Mouse (Mus musculus) liver, postnatal 0 days (tissue): Measurements from ENCODE around the gene Hao1.

Experiments used
- CTCF ChIP-seq: sonication (generic); IDR thresholded peaks from 2 replicates; pipeline ENCODE4 v1.5.1; 2016; ENCODE audit warnings: antibody characterized with exemption, low read depth
- EP300 ChIP-seq: IDR thresholded peaks from 2 replicates; pipeline ENCODE4 v1.6.1; 2016; ENCODE audit warnings: antibody characterized with exemption, low read depth, mild to moderate bottlenecking

DNA sequence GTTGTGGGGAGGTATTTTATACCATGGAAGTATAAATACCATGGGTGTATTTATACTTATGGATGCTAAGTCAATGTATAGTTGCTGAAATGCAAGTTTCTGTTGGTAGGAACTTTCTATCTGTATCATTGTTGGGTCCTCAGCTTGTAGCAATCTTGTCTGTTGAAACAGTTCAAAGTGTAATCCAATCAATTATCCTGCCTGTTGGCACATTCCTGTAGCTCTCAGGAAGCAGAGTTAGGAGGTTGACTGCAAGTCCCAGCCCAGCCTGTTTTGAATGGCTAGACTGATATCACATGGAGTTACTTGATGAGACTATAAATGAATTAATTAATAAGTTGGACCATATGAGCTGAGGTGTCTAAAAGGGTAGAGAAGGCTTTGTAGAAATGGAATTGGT lies 1.8 kb downstream of the Hao1 start:
- TF ChIP-seq CTCF, result no peak
- TF ChIP-seq EP300, result no peak
